7 mouse cellular contexts compared by ENCODE assay signal in genomic region chrX:75672976-75673375, GRCm38 (mm10).
A peak's percentile ranks its signal among the peaks of the same experiment; 100 is the strongest.
DNase-seq lines count a peak whose midpoint lies in the region; ATAC-seq and TF ChIP-seq lines count a peak whose summit lies in the region.

No protein-coding gene starts in this region.

- peak overlapping the region; percentile 34; the same call in 1 of the 2 replicates for H3K9ac ChIP-seq in lung, embryonic 14.5 days
- peak overlapping the region; percentile 71 for H3K9ac ChIP-seq in heart, embryonic 13.5 days
- H3K9ac ChIP-seq in neural tube, embryonic 11.5 days (ENCODE audit: low read length) = no peak overlapping the region

- H3K4me1 ChIP-seq in lung, embryonic 14.5 days (ENCODE audit: insufficient read depth) = no peaks in the 10 kb centered on the region
- no peaks in the 10 kb centered on the region for H3K4me1 ChIP-seq in embryonic facial prominence, embryonic 10.5 days
- H3K4me1 ChIP-seq in heart, embryonic 13.5 days = no peaks in the 10 kb centered on the region
- H3K4me1 ChIP-seq in neural tube, embryonic 11.5 days (ENCODE audit: control insufficient read depth, insufficient read depth, low read length) = no peaks in the 10 kb centered on the region

- ATAC-seq in lung, embryonic 14.5 days (ENCODE audit: insufficient read depth) = no peak
- no peak for ATAC-seq in heart, embryonic 13.5 days (ENCODE audit: extremely low read depth, insufficient number of reproducible peaks, low FRiP score, low TSS enrichment)
- ATAC-seq in neural tube, embryonic 11.5 days (ENCODE audit: insufficient read depth, low FRiP score, low TSS enrichment) = 0 out of 2 replicates have a peak, but pooled peaks have one; percentile 0

- no peak overlapping the region for H3K27ac ChIP-seq in lung, embryonic 14.5 days (ENCODE audit: low read depth)
- peak overlapping the region; percentile 70; the same call in 1 of the 2 replicates for H3K27ac ChIP-seq in embryonic facial prominence, embryonic 10.5 days (replicated peaks)
- H3K27ac ChIP-seq in heart, embryonic 13.5 days (replicated peaks) = no peak overlapping the region
- no peak overlapping the region for H3K27ac ChIP-seq in neural tube, embryonic 11.5 days (ENCODE audit: low read depth, low read length)

- H3K4me2 ChIP-seq in lung, embryonic 14.5 days = peak overlapping the region; percentile 42; the same call in 1 of the 2 replicates
- peak overlapping the region; percentile 60 for H3K4me2 ChIP-seq in heart, embryonic 13.5 days
- peak overlapping the region; percentile 9; the same call in 1 of the 2 replicates for H3K4me2 ChIP-seq in neural tube, embryonic 11.5 days (ENCODE audit: low read depth)

- peak overlapping the region; percentile 17 for H3K4me3 ChIP-seq in lung, embryonic 14.5 days (ENCODE audit: low read depth, low read length)
- peak overlapping the region; percentile 40; the same call in 1 of the 2 replicates for H3K4me3 ChIP-seq in embryonic facial prominence, embryonic 10.5 days
- peak overlapping the region; percentile 35 for H3K4me3 ChIP-seq in heart, embryonic 13.5 days
- no peak overlapping the region for H3K4me3 ChIP-seq in neural tube, embryonic 11.5 days (ENCODE audit: low read depth, low read length)

- H3K9me3 ChIP-seq in lung, embryonic 14.5 days (ENCODE audit: low read depth, low read length) = 0 out of 2 replicates have a peak, but pooled peaks cover 3% of the 10 kb centered on the region
- H3K9me3 ChIP-seq in embryonic facial prominence, embryonic 10.5 days = peaks cover 13% of the 10 kb centered on the region; the same call in 1 of the 2 replicates
- H3K9me3 ChIP-seq in heart, embryonic 13.5 days = peaks cover 18% of the 10 kb centered on the region; the same call in 1 of the 2 replicates
- no peaks in the 10 kb centered on the region for H3K9me3 ChIP-seq in neural tube, embryonic 11.5 days (ENCODE audit: control insufficient read depth, low read length)

- no peaks in the 10 kb centered on the region for H3K27me3 ChIP-seq in lung, embryonic 14.5 days (ENCODE audit: insufficient read depth, low read length)
- no peaks in the 10 kb centered on the region for H3K27me3 ChIP-seq in embryonic facial prominence, embryonic 10.5 days (replicated peaks; ENCODE audit: low read depth, poor library complexity, severe bottlenecking)
- H3K27me3 ChIP-seq in heart, embryonic 13.5 days (replicated peaks) = no peaks in the 10 kb centered on the region
- no peaks in the 10 kb centered on the region for H3K27me3 ChIP-seq in neural tube, embryonic 11.5 days (ENCODE audit: control insufficient read depth, insufficient read depth, low read length)

- TF ChIP-seq CTCF in lung, embryonic 14.5 days (IDR thresholded peaks at IDR 0.05; ENCODE audit: low read depth) = no peak

- no peaks in the 10 kb centered on the region for H3K36me3 ChIP-seq in lung, embryonic 14.5 days (ENCODE audit: insufficient read depth)
- H3K36me3 ChIP-seq in embryonic facial prominence, embryonic 10.5 days (replicated peaks) = no peaks in the 10 kb centered on the region
- H3K36me3 ChIP-seq in heart, embryonic 13.5 days = no peaks in the 10 kb centered on the region
- no peaks in the 10 kb centered on the region for H3K36me3 ChIP-seq in neural tube, embryonic 11.5 days (ENCODE audit: control insufficient read depth, insufficient read depth, low read length)

- WGBS in lung, embryonic 14.5 days = 81% methylated on average over 13 of the region's 13 CpGs
- WGBS in embryonic facial prominence, embryonic 10.5 days = 81% methylated on average over 13 of the region's 13 CpGs
- 83% methylated on average over 13 of the region's 13 CpGs for WGBS in heart, embryonic 13.5 days
- WGBS in neural tube, embryonic 11.5 days = 88% methylated on average over 13 of the region's 13 CpGs

- DNase-seq in lung, embryonic 14.5 days = no peak
- no peak for DNase-seq in lung, postnatal 36 days
- peak; percentile 8 for DNase-seq in embryonic facial prominence, embryonic 10.5 days (ENCODE audit: low spot score)
- peak; percentile 8 to 19 for DNase-seq in layer of hippocampus, postnatal 14 days (ENCODE audit: low spot score in 2 of 2)
- DNase-seq in neural tube, embryonic 11.5 days (ENCODE audit: low spot score) = no peak
- no peak for DNase-seq in c-Kit-positive CD71-positive TER-119-positive erythroid progenitor cells, embryonic 14.5 days (ENCODE audit: low spot score)

Comparison
In these comparisons a context has a peak if more than half of its experiments do, and no peak if none do; other contexts are left out.
1. DNase-seq: peak in embryonic facial prominence, embryonic 10.5 days (single experiment) and layer of hippocampus, postnatal 14 days (2 of 2); none in lung, embryonic 14.5 days (single experiment), lung, postnatal 36 days (single experiment), neural tube, embryonic 11.5 days (single experiment) and c-Kit-positive CD71-positive TER-119-positive erythroid progenitor cells, embryonic 14.5 days (single experiment).
2. H3K4me2 ChIP-seq: peak in every context shown above with its lines; median percentile 60 in heart, embryonic 13.5 days; 42 in lung, embryonic 14.5 days; 9 in neural tube, embryonic 11.5 days.